Mouse (Mus musculus): Measurements from ENCODE around the gene Slc26a8. TPM values are rescaled to one million over a fixed set of nuclear protein-coding genes. Genes with fewer than 3 reads are reported as not detected.

The Slc26a8 gene
- polyA plus RNA-seq, 1 experiment from 2014 or later = 0.78 TPM

DNA sequence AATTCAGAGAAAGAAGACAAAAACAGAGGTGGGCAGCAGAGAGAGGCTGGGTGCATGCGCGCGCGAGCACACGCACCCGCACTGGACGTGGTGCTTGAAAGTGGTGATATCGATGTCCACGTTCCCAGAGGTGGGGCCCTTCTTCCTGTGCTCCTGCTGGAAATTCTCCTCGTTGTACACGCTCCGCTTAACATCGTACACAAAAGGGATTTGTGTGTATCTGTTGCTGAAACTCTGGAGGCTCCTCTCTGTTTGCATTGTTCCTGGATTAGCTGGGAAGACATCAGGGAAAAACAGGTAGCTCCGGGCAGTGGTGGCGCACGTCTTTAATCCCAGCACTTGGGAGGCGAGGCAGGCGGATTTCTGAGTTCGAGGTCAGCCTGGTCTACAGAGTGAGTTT, 5.4 kb downstream of the Slc26a8 start:
- H3K4me3 ChIP-seq (replicated peaks) = no peak overlapping the region
- peaks cover 6% of the 10 kb centered on the region; the same call in 1 of the 2 replicates for H3K4me1 ChIP-seq (replicated peaks)
- WGBS = 90% methylated on average over 19 of the region's 19 CpGs
- no peak overlapping the region for H3K4me2 ChIP-seq
- H3K9ac ChIP-seq (replicated peaks) = no peak overlapping the region
- H3K9me3 ChIP-seq = no peaks in the 10 kb centered on the region
- ATAC-seq (ENCODE audit: insufficient number of reproducible peaks, insufficient read depth, low FRiP score, low TSS enrichment, low read depth) = no peak
- H3K36me3 ChIP-seq = no peaks in the 10 kb centered on the region
- peaks cover 13% of the 10 kb centered on the region for H3K27me3 ChIP-seq
- H3K27ac ChIP-seq = no peak overlapping the region

- H3K4me2 ChIP-seq = no peak overlapping the region
- H3K27me3 ChIP-seq = 0 out of 2 replicates have a peak, but pooled peaks cover 5% of the 10 kb centered on the region
- 75% methylated on average over 1 of the region's 1 CpGs for WGBS
- no peak overlapping the region for H3K27ac ChIP-seq
- ATAC-seq (ENCODE audit: insufficient number of reproducible peaks, insufficient read depth, low FRiP score, low TSS enrichment, low read depth) = no peak
- no peak overlapping the region for H3K9ac ChIP-seq (replicated peaks)
- no peaks in the 10 kb centered on the region for H3K9me3 ChIP-seq
- H3K4me1 ChIP-seq (replicated peaks) = no peaks in the 10 kb centered on the region
- H3K36me3 ChIP-seq = no peaks in the 10 kb centered on the region
- no peak overlapping the region for H3K4me3 ChIP-seq (replicated peaks)
These were observed 6.4 kb downstream of the Slc26a8 start for GRCm38 (mm10) chr17:28683601-28684000.

DNA sequence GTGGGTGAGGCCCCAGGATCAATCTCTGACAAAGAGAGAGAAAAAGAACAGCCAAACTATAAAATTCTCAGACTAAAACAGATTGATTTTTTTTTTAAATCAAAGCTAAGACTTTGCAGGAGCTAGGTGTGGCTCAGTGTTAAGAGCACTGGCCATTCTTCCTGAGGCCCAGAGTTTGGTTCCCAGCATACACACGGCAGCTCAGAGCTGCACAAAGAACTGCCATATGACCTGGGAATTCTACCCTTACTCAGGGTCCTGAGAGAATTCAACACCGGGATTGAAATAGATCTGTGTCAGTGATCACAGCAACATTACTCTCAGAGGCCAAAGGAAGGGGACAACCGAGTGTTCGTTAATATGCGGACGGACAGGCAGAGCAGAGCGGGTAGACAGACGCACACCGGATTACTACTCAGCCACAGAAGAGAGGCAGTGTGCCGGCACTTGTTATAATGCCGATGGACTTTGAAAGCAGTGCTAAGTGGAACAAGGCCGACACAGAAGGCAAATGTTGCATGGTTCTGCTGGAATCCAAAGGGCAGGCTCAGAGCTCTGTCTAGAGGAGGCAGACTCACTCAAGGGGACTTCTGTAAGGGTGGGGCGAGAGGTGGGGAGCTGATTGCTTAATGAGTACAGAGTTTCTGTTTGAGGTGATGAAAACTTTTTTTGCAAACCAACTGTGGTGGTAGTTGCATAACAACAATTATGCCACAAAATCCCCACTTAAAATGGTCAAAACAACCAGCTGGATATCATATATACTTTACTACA, 7.5 kb downstream of the Slc26a8 start:
- no peaks in the 10 kb centered on the region for H3K9me3 ChIP-seq
- H3K27ac ChIP-seq = no peak overlapping the region
- 80% methylated on average over 13 of the region's 13 CpGs for WGBS
- no peaks in the 10 kb centered on the region for H3K36me3 ChIP-seq
- H3K9ac ChIP-seq (replicated peaks) = no peak overlapping the region
- H3K4me1 ChIP-seq (replicated peaks) = no peaks in the 10 kb centered on the region
- no peak for ATAC-seq (ENCODE audit: insufficient number of reproducible peaks, insufficient read depth, low FRiP score, low TSS enrichment, low read depth)
- H3K27me3 ChIP-seq = no peaks in the 10 kb centered on the region
- H3K4me2 ChIP-seq = no peak overlapping the region
- H3K4me3 ChIP-seq (replicated peaks) = no peak overlapping the region

DNA sequence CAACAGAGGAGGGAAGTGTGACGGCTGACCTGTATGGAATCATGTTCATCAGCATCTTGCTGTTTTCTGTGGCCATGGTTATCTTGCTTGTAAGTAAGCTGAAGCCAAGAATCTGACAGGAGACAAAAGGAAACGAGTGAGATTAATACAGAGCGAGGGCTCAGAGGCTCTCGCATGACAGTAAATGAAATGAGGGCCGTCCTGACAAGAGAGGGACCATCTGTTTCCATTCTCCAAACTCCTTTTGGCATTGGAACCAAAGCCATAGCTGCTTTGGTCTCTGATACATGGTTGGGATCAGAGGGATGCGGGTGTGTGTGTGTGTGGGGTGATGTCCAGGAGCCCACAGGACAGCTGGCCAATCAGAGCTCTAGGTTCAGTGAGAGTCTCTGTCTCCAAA, 30.5 kb downstream of the Slc26a8 start:
- WGBS = 74% methylated on average over 6 of the region's 6 CpGs
- ATAC-seq (ENCODE audit: insufficient number of reproducible peaks, insufficient read depth, low FRiP score, low TSS enrichment, low read depth) = no peak
- no peak overlapping the region for H3K27ac ChIP-seq
- H3K9ac ChIP-seq (replicated peaks) = no peak overlapping the region
- H3K4me3 ChIP-seq (replicated peaks) = no peak overlapping the region
- H3K27me3 ChIP-seq = no peaks in the 10 kb centered on the region
- H3K36me3 ChIP-seq = no peaks in the 10 kb centered on the region
- H3K4me1 ChIP-seq (replicated peaks) = no peaks in the 10 kb centered on the region
- no peaks in the 10 kb centered on the region for H3K9me3 ChIP-seq
- H3K4me2 ChIP-seq = no peak overlapping the region

DNA sequence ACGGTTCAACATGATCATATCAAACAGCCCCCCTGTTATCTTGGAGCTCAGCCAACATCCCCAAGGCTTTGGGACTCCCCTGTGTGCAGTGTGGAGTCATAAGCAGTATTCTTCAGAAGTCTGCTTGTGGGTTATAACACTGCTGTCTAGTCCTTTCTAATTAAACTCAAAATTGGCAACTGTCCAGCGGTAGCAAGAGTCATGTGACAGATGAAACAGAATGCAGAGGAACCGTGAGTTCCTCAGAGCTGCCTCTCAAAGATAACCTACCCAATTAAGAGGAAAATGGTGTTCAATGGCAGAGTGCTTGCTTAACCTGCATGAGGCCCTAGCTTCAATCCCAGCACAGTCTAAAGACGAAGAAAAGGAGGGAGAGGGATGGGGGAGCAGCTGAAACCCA, 32.1 kb downstream of the Slc26a8 start:
- Histone ChIP-seq H3K27me3 (no peaks in the 10 kb centered on the region), H3K9ac (replicated peaks) (no peak overlapping the region), H3K4me1 (replicated peaks) (no peaks in the 10 kb centered on the region), H3K9me3 (no peaks in the 10 kb centered on the region), H3K4me2 (no peak overlapping the region), H3K36me3 (no peaks in the 10 kb centered on the region), H3K4me3 (replicated peaks) (no peak overlapping the region), H3K27ac (no peak overlapping the region)
- no peak for ATAC-seq (ENCODE audit: insufficient number of reproducible peaks, insufficient read depth, low FRiP score, low TSS enrichment, low read depth)
- 52% methylated on average over 4 of the region's 4 CpGs for WGBS

GRCm38 (mm10) chr17:28650268-28650667, 39.8 kb downstream of the Slc26a8 start:
- no peak overlapping the region for H3K9ac ChIP-seq (replicated peaks)
- no peak for ATAC-seq (ENCODE audit: insufficient number of reproducible peaks, insufficient read depth, low FRiP score, low TSS enrichment, low read depth)
- no peak overlapping the region for H3K4me2 ChIP-seq
- H3K4me1 ChIP-seq (replicated peaks) = no peaks in the 10 kb centered on the region
- H3K27me3 ChIP-seq = no peaks in the 10 kb centered on the region
- no peak overlapping the region for H3K4me3 ChIP-seq (replicated peaks)
- H3K36me3 ChIP-seq = no peaks in the 10 kb centered on the region
- no peaks in the 10 kb centered on the region for H3K9me3 ChIP-seq
- no peak overlapping the region for H3K27ac ChIP-seq
- WGBS = 88% methylated on average over 3 of the region's 3 CpGs

DNA sequence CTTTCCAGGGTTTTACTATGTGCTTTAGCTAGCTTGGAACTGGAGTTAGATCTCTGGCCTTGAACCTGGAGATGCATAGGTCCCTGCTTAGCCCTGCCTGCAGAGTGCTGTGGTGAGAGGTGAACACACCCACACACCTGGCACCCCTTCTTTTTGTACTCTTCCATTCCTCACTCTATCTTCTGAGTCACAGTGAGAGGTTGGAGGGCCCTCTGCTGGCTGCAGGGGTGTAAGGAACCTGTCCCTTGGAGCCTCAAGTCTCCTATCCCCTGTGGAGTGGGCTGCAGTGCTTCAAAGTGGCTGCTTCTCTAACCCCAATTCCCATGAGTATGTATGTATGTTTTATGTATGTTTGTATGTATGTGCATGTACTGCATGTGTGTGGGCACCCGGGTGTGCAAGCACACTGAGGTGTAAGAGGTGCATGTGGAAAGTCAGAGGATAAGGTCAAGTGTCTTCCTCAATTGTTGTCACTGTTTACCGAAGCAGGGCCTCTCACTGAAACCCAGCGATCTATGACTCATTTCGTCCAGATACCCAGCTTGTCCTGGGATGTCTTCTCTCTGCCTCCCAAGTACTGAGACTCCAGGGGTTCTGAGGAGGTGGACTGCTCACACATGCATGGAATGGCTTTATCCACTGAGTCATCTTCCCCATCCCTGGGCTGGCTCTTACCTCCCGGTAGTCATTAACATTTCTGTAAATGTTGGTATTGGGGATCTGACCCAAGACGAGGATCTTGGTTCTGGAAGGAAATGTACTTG, 41.2 kb downstream of the Slc26a8 start:
- H3K27me3 ChIP-seq = no peaks in the 10 kb centered on the region
- H3K36me3 ChIP-seq = no peaks in the 10 kb centered on the region
- H3K9ac ChIP-seq (replicated peaks) = no peak overlapping the region
- H3K27ac ChIP-seq = no peak overlapping the region
- WGBS = 54% methylated on average over 6 of the region's 6 CpGs
- H3K9me3 ChIP-seq = no peaks in the 10 kb centered on the region
- H3K4me1 ChIP-seq (replicated peaks) = no peaks in the 10 kb centered on the region
- no peak for ATAC-seq (ENCODE audit: insufficient number of reproducible peaks, insufficient read depth, low FRiP score, low TSS enrichment, low read depth)
- no peak overlapping the region for H3K4me3 ChIP-seq (replicated peaks)
- H3K4me2 ChIP-seq = no peak overlapping the region

DNA sequence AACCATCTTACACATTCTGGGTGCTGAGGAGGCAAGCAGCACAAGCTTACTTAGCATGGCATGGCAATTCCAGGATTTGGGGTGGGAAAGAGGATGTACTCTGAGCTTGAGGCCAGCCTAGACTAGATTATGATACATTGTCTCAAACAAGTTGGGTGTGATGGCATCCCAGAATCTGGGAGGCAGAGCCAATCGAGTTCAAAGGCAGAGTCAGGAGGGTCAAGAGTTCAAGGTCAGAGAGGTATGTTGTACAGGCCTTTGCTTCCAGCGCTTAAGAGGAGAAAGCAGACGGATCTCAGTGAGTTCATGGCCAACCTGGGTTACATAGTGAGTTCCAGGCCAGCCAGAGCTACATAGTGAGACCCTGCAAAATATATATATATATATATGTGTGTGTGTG, 43.8 kb downstream of the Slc26a8 start:
- WGBS = 60% methylated on average over 3 of the region's 3 CpGs
- no peaks in the 10 kb centered on the region for H3K27me3 ChIP-seq
- no peak overlapping the region for H3K9ac ChIP-seq (replicated peaks)
- H3K4me2 ChIP-seq = no peak overlapping the region
- no peak for ATAC-seq (ENCODE audit: insufficient number of reproducible peaks, insufficient read depth, low FRiP score, low TSS enrichment, low read depth)
- no peak overlapping the region for H3K27ac ChIP-seq
- H3K4me3 ChIP-seq (replicated peaks) = no peak overlapping the region
- no peaks in the 10 kb centered on the region for H3K36me3 ChIP-seq
- H3K4me1 ChIP-seq (replicated peaks) = peaks cover 11% of the 10 kb centered on the region
- H3K9me3 ChIP-seq = no peaks in the 10 kb centered on the region

GRCm38 (mm10) chr17:28644112-28644511, 45.9 kb downstream of the Slc26a8 start:
- ATAC-seq (ENCODE audit: insufficient number of reproducible peaks, insufficient read depth, low FRiP score, low TSS enrichment, low read depth) = no peak
- H3K9me3 ChIP-seq = no peaks in the 10 kb centered on the region

DNA sequence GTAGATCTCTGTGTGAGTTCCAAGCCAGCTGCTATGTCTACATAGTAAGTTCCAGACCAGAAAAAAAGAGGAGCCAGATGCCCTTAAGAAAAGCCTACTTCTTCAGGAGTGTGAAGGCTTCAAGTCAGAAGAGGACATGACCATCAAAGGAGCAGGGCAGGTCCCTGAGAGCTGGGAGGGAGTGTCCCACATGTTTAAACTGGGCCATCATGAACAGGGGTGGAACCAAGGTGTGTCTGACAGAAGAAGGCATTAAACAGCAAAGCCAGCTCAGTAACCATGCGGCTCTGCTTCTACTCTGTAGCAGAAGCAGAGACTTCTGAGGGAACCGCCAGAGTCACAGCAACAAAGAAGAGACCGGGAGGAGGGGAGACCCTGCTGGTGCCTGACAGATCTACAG, 46.3 kb downstream of the Slc26a8 start:
- no peaks in the 10 kb centered on the region for H3K9me3 ChIP-seq
- no peak for ATAC-seq (ENCODE audit: insufficient number of reproducible peaks, insufficient read depth, low FRiP score, low TSS enrichment, low read depth)
- no peak overlapping the region for H3K27ac ChIP-seq
- H3K9ac ChIP-seq (replicated peaks) = no peak overlapping the region
- H3K27me3 ChIP-seq = no peaks in the 10 kb centered on the region
- H3K4me2 ChIP-seq = no peak overlapping the region
- H3K4me1 ChIP-seq (replicated peaks) = peaks cover 11% of the 10 kb centered on the region
- no peaks in the 10 kb centered on the region for H3K36me3 ChIP-seq
- H3K4me3 ChIP-seq (replicated peaks) = no peak overlapping the region
- WGBS = 44% methylated on average over 3 of the region's 3 CpGs

More at GRCm38 (mm10) chr17:28644112-28644511, 45.9 kb downstream of the Slc26a8 start:
- no peaks in the 10 kb centered on the region for H3K36me3 ChIP-seq
- peaks cover 11% of the 10 kb centered on the region for H3K4me1 ChIP-seq (replicated peaks)
- H3K4me3 ChIP-seq (replicated peaks) = no peak overlapping the region
- H3K27me3 ChIP-seq = no peaks in the 10 kb centered on the region
- H3K4me2 ChIP-seq = no peak overlapping the region
- no peak overlapping the region for H3K27ac ChIP-seq
- 59% methylated on average over 4 of the region's 4 CpGs for WGBS
- no peak overlapping the region for H3K9ac ChIP-seq (replicated peaks)

DNA sequence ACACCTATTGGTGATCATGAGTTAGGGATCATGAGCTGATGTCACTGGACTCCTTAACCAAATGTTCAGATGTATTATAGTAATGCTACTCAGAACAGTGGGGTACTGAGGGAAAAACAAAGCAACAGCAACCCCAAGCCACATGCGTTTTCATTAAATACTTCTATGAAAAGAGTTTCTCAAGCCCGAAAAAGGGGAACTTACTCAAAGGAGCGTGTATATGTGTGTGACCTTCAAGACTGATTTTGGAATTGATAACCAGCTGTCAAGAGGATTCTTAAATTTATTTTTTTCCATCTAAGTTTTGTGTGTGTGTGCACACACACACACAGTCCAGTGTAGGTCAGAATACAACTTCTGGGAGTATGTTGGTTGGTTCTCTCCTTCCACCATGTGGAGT, 49.9 kb downstream of the Slc26a8 start:
- Histone ChIP-seq H3K4me3 (replicated peaks) (no peak overlapping the region), H3K4me2 (no peak overlapping the region), H3K27me3 (no peaks in the 10 kb centered on the region), H3K9ac (replicated peaks) (no peak overlapping the region), H3K36me3 (no peaks in the 10 kb centered on the region), H3K4me1 (replicated peaks) (peaks cover 11% of the 10 kb centered on the region), H3K27ac (no peak overlapping the region), H3K9me3 (no peaks in the 10 kb centered on the region)
- 90% methylated on average over 3 of the region's 3 CpGs for WGBS
- ATAC-seq (ENCODE audit: insufficient number of reproducible peaks, insufficient read depth, low FRiP score, low TSS enrichment, low read depth) = no peak
